Mouse (Mus musculus) myocyte (in vitro differentiated cells): ENCODE results near the gene Ptprh.

Experiments
- E2F4 ChIP-seq: IDR thresholded peaks from one replicate; pipeline ENCODE4 v1.6.1; 2011; ENCODE audit warnings: mild to moderate bottlenecking, control low read depth, moderate library complexity; ENCODE audit not compliant: insufficient read depth
- MYOD1 ChIP-seq, 3 experiments: IDR thresholded peaks; one replicate each; pipeline ENCODE4 v1.6.1; 2011; ENCODE audit warnings: control low read depth in 2 of 3, low read depth in 2 of 3, mild to moderate bottlenecking in 2 of 3, moderate library complexity in 1 of 3; ENCODE audit not compliant: insufficient read length in 2 of 3, control insufficient read depth in 1 of 3
- MYOG ChIP-seq, 3 experiments: IDR thresholded peaks; one replicate each; pipeline ENCODE4 v1.6.1; 2011; ENCODE audit warnings: control low read depth in 2 of 3, low read depth in 2 of 3, mild to moderate bottlenecking in 2 of 3; ENCODE audit not compliant: insufficient read length in 2 of 3, control insufficient read depth in 1 of 3, insufficient read depth in 1 of 3
- POLR2A ChIP-seq: IDR thresholded peaks from one replicate; pipeline ENCODE4 v1.6.1; 2011; ENCODE audit warnings: low read depth, mild to moderate bottlenecking, control low read depth, moderate library complexity; ENCODE audit not compliant: insufficient read length
- POLR2AphosphoS2 ChIP-seq: IDR thresholded peaks from one replicate; pipeline ENCODE4 v1.6.1; 2011; ENCODE audit warnings: low read depth, control low read depth; ENCODE audit not compliant: insufficient read length
- TCF12 ChIP-seq: IDR thresholded peaks from one replicate; pipeline ENCODE4 v1.6.1; 2011; ENCODE audit warnings: mild to moderate bottlenecking, control low read depth; ENCODE audit not compliant: poor library complexity, insufficient read depth, severe bottlenecking
- USF1 ChIP-seq: IDR thresholded peaks from one replicate; pipeline ENCODE4 v1.6.1; 2011; ENCODE audit warnings: low read depth, mild to moderate bottlenecking, control low read depth, moderate library complexity

GRCm38 (mm10) chr7:4546050-4546449, 57.8 kb downstream of the Ptprh start:
- TF ChIP-seq POLR2A (no peak), POLR2AphosphoS2 (no peak), TCF12 (no peak), USF1 (no peak), MYOG (IDR thresholded peaks at IDR 0.05; ENCODE audit: control insufficient read depth in 1 of 3, insufficient read depth in 1 of 3, insufficient read length in 2 of 3, low read depth in 2 of 3) (no peak), E2F4 (no peak), MYOD1 (IDR thresholded peaks at IDR 0.05; ENCODE audit: control insufficient read depth in 1 of 3, insufficient read length in 2 of 3, low read depth in 2 of 3) (no peak)
